Mouse (Mus musculus) forebrain, embryonic 16.5 days (tissue): ENCODE measurements around the gene Gm6685. TPM values are rescaled to one million over a fixed set of nuclear protein-coding genes. Genes with fewer than 3 reads are reported as not detected.
A peak's percentile ranks its signal among the peaks of the same experiment; 100 is the strongest.
"Not testable (repeated sequence)": the region's sequence is repeated elsewhere in the genome, so short reads cannot be mapped to it uniquely, and the experiment has no call there.

Experiments
- ATAC-seq: fragments of 200-750 bp; cut with Nextera tagmentation; 2 replicates; pipeline ENCODE4 v1.8.0; 2017; ENCODE audit warnings: mild to moderate bottlenecking, moderate library complexity
- H3K27ac ChIP-seq: fragments of 300-500 bp; sonication (generic); 2 replicates; pipeline ENCODE4 v1.5.1; 2014; ENCODE audit warnings: low read length, control low read depth
- H3K27me3 ChIP-seq: fragments of 300-500 bp; sonication (generic); replicated peaks from 2 replicates; pipeline ENCODE4 v1.6.1; 2014; ENCODE audit warnings: low read length; ENCODE audit not compliant: control insufficient read depth, insufficient read depth
- H3K36me3 ChIP-seq: fragments of 300-500 bp; sonication (generic); 2 replicates; pipeline ENCODE4 v1.6.1; 2014; ENCODE audit not compliant: control insufficient read depth, insufficient read depth
- H3K4me1 ChIP-seq: fragments of 300-500 bp; sonication (generic); replicated peaks from 2 replicates; pipeline ENCODE4 v1.6.1; 2014; ENCODE audit warnings: low read length; ENCODE audit not compliant: control insufficient read depth, insufficient read depth
- H3K4me2 ChIP-seq: fragments of 300-500 bp; sonication (generic); 2 replicates; pipeline ENCODE4 v1.6.1; 2014; ENCODE audit warnings: mild to moderate bottlenecking, low read length, control low read depth
- H3K4me3 ChIP-seq: fragments of 300-500 bp; sonication (generic); replicated peaks from 2 replicates; pipeline ENCODE4 v1.5.1; 2014; ENCODE audit warnings: mild to moderate bottlenecking, low read length, control low read depth
- H3K9ac ChIP-seq: fragments of 300-500 bp; sonication (generic); replicated peaks from 2 replicates; pipeline ENCODE4 v1.6.1; 2014; ENCODE audit warnings: low read depth, low read length, control low read depth
- H3K9me3 ChIP-seq: fragments of 300-500 bp; sonication (generic); 2 replicates; pipeline ENCODE4 v1.6.1; 2016; ENCODE audit warnings: low read length; ENCODE audit not compliant: control insufficient read depth
- WGBS: fragments of 180-500 bp; shearing (Covaris S2); extraction: QIAGEN DNeasy Blood & Tissue Kit; methylation state at CpG from one replicate; pipeline ENCODE4 v1.1.7; 2014; 5-methylcytosine and 5-hydroxymethylcytosine counted together
- polyA plus RNA-seq: library from polyadenylated mRNA; unstranded; fragments of >200 nt; fragmentation: Nextera tagmentation; extraction: Ambion mirVana; gene quantifications from 2 replicates; pipeline ENCODE4 v1.2.1, GENCODE M21; 2015

Gene Gm6685
- not detected in 2 replicates for polyA plus RNA-seq

GRCm38 (mm10) chr11:28339224-28340150 lies at the start of gene Gm6685:
TSS of gene Gm6685 (minus strand) at chr11:28339867.
- not testable (repeated sequence) for H3K4me1 ChIP-seq, H3K4me3 ChIP-seq, H3K27me3 ChIP-seq, ATAC-seq, H3K9ac ChIP-seq, H3K4me2 ChIP-seq, H3K36me3 ChIP-seq, H3K9me3 ChIP-seq, H3K27ac ChIP-seq
- 95% methylated on average over 40 of the region's 45 CpGs for WGBS

DNA sequence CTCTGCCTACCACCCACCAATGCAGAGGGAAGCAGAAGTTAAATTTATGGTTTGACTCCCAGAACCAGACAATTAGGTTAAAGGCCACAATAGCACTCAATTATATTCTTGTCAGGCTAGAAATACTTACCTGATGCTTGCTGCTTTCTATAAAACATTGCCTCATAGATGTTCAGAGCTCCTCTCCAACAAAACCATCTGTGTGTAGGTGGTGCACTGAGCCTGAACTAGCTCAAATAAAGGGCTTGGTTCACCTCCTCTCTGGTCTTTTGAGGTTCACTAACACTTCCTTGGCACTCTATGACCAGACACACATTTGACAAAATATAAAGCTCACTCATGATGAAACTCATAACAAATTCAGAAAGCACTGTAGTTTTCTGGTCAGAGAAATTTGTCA lies 36.2 kb upstream of the Gm6685 start:
- H3K27me3 ChIP-seq, result no peaks in the 10 kb centered on the region

DNA sequence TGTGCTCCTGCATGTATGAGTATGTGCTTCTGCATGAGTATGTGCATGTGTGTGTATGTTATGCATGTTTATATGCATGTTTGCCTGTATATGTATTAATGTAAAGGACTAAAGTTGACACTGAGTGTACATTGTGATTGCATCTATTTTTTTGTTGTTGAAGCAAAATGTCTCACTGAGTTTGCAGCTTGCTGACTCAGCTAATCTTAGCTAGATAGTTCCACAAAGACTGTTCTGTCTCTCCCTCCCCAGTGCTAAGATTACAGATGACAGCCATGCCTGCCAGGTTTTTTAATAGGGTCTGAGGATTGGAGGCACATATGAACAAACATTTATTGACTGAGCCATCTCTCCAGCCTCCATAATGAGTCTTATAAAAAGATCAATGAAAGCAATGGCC lies 35.0 kb upstream of the Gm6685 start:
- Histone ChIP-seq H3K4me2 (no peak overlapping the region), H3K27ac (no peak overlapping the region), H3K4me3 (no peak overlapping the region), H3K4me1 (no peaks in the 10 kb centered on the region), H3K27me3 (no peaks in the 10 kb centered on the region), H3K9ac (no peak overlapping the region), H3K36me3 (no peaks in the 10 kb centered on the region), H3K9me3 (no peaks in the 10 kb centered on the region)
- ATAC-seq, result no peak

More for the DNA sequence above, 36.2 kb upstream of the Gm6685 start:
- Histone ChIP-seq H3K27ac (no peak overlapping the region), H3K36me3 (no peaks in the 10 kb centered on the region), H3K4me2 (no peak overlapping the region), H3K9ac (no peak overlapping the region), H3K4me1 (no peaks in the 10 kb centered on the region), H3K9me3 (no peaks in the 10 kb centered on the region), H3K4me3 (no peak overlapping the region)
- no peak for ATAC-seq

DNA sequence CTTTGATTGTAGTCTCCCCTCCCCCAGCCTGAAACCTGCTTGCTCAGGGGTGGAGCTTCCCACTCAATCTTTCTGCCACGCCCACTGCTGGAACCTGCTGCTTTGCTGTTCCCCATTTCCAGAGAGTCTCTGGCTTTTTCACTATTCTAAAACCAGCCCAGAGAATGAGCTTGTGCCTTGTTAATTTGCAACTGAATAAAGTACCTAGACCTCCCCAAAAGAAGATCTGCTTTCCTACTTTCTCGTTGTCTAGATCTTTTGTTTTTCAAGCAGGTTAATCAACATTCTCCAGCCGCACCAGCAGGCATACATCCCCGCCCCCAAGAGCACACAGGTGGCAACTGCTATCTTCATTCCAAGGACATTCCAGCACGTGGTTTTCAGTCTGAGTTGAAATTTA lies 31.7 kb upstream of the Gm6685 start:
- not testable (repeated sequence) for H3K4me1 ChIP-seq, H3K36me3 ChIP-seq, H3K9me3 ChIP-seq, H3K4me2 ChIP-seq, H3K27me3 ChIP-seq, ATAC-seq, H3K27ac ChIP-seq, H3K9ac ChIP-seq, H3K4me3 ChIP-seq
- WGBS, result 58% methylated on average over 5 of the region's 5 CpGs

DNA sequence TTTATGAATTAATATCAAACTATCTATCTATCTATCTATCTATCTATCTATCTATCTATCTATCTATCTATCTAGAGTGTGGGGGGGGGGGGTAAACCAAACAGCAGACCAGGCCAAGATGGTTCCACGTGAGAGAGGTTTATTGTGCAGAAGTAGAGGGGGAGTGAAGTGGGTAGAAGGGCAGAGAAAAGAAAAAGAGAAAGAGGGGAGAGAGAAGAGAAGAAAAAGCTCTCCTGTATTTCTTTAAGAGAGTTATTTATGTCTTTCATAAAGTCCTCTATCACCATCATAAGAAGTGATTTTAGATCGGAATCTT lies 26.2 kb upstream of the Gm6685 start:
- H3K9me3 ChIP-seq, result no peaks in the 10 kb centered on the region
- 48% methylated on average over 2 of the region's 2 CpGs for WGBS
- peak overlapping the region; percentile 65 for H3K9ac ChIP-seq
- no peak overlapping the region for H3K27ac ChIP-seq
- peak; percentile 31 for ATAC-seq
- no peaks in the 10 kb centered on the region for H3K27me3 ChIP-seq
- H3K4me2 ChIP-seq, result peak overlapping the region; percentile 60
- peak overlapping the region; percentile 42 for H3K4me3 ChIP-seq
- H3K36me3 ChIP-seq, result no peaks in the 10 kb centered on the region
- peaks cover 11% of the 10 kb centered on the region for H3K4me1 ChIP-seq

- H3K4me3 ChIP-seq, result peak overlapping the region; percentile 42
- 3% methylated on average over 26 of the region's 26 CpGs for WGBS
- ATAC-seq, result peak; percentile 96
- H3K27ac ChIP-seq, result peak overlapping the region; percentile 8; the same call in 1 of the 2 replicates
- peak overlapping the region; percentile 60 for H3K4me2 ChIP-seq
- H3K27me3 ChIP-seq, result no peaks in the 10 kb centered on the region
- H3K36me3 ChIP-seq, result no peaks in the 10 kb centered on the region
- no peaks in the 10 kb centered on the region for H3K9me3 ChIP-seq
- peak overlapping the region; percentile 65 for H3K9ac ChIP-seq
- peaks cover 11% of the 10 kb centered on the region for H3K4me1 ChIP-seq
Measured at GRCm38 (mm10) chr11:28365209-28365928, 25.7 kb upstream of the Gm6685 start.

- no peaks in the 10 kb centered on the region for H3K9me3 ChIP-seq
- H3K9ac ChIP-seq, result no peak overlapping the region
- no peaks in the 10 kb centered on the region for H3K27me3 ChIP-seq
- no peak overlapping the region for H3K4me3 ChIP-seq
- no peak overlapping the region for H3K27ac ChIP-seq
- no peak overlapping the region for H3K4me2 ChIP-seq
- H3K4me1 ChIP-seq, result no peaks in the 10 kb centered on the region
- no peaks in the 10 kb centered on the region for H3K36me3 ChIP-seq
- 89% methylated on average over 2 of the region's 2 CpGs for WGBS
- no peak for ATAC-seq
Measured at GRCm38 (mm10) chr11:28343465-28343864, 3.8 kb upstream of the Gm6685 start.

DNA sequence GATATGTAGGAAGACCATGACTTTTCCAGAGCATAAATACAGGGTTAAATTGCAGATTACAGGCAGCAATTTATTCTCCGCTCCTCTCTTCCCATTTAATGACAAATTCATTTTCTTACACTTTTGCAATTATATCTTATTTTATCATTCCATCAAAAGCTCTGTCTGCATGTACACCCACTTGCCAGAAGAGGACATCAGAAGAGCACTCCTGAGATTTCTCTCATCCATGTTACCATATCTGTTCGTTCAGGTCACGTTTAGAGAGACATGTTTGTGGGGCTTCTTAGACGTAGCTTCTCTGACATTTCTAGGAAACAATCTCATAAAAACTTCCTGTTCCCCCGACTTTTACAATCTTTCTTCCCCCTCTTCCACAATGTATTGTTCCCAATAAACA lies 2.2 kb upstream of the Gm6685 start:
- no peak overlapping the region for H3K4me3 ChIP-seq

GRCm38 (mm10) chr11:28327878-28328277 lies 11.8 kb downstream of the Gm6685 start:
- Histone ChIP-seq H3K4me3 (no peak overlapping the region), H3K4me1 (no peaks in the 10 kb centered on the region), H3K27me3 (no peaks in the 10 kb centered on the region), H3K9ac (no peak overlapping the region), H3K9me3 (no peaks in the 10 kb centered on the region), H3K27ac (no peak overlapping the region), H3K36me3 (no peaks in the 10 kb centered on the region), H3K4me2 (no peak overlapping the region)
- WGBS, result 81% methylated on average over 1 of the region's 1 CpGs
- ATAC-seq, result no peak

More for the DNA sequence above, 2.2 kb upstream of the Gm6685 start:
- no peaks in the 10 kb centered on the region for H3K4me1 ChIP-seq
- no peak for ATAC-seq
- no peak overlapping the region for H3K27ac ChIP-seq
- H3K27me3 ChIP-seq, result no peaks in the 10 kb centered on the region
- H3K4me2 ChIP-seq, result no peak overlapping the region
- H3K36me3 ChIP-seq, result no peaks in the 10 kb centered on the region
- 80% methylated on average over 5 of the region's 5 CpGs for WGBS
- H3K9ac ChIP-seq, result no peak overlapping the region
- H3K9me3 ChIP-seq, result no peaks in the 10 kb centered on the region
